Mouse (Mus musculus) kidney, postnatal 0 days (tissue): ENCODE results near the gene Tpcn1. TPM values are rescaled to one million over a fixed set of nuclear protein-coding genes. Genes with fewer than 3 reads are reported as not detected.
A peak's percentile ranks its signal among the peaks of the same experiment; 100 is the strongest.

Experiments used
- ATAC-seq: fragments of 200-750 bp; cut with Nextera tagmentation; replicated peaks from 2 replicates; pipeline ENCODE4 v1.8.0; 2017; ENCODE audit warnings: low read depth, moderate number of reproducible peaks, moderate TSS enrichment, moderate library complexity; ENCODE audit not compliant: low FRiP score
- DNase-seq: peaks from one replicate; pipeline ENCODE4 v3.0.0-alpha.2; 2016; ENCODE audit warnings: low spot score
- H3K27ac ChIP-seq: fragments of 300-500 bp; sonication (generic); 2 replicates; pipeline ENCODE4 v1.5.1; 2014; ENCODE audit warnings: mild to moderate bottlenecking
- H3K27me3 ChIP-seq: fragments of 300-500 bp; sonication (generic); 2 replicates; pipeline ENCODE4 v1.6.1; 2014; ENCODE audit warnings: low read length, mixed read lengths; ENCODE audit not compliant: insufficient read depth
- H3K36me3 ChIP-seq: fragments of 300-500 bp; sonication (generic); 2 replicates; pipeline ENCODE4 v1.6.1; 2014; ENCODE audit warnings: low read length, mixed read lengths; ENCODE audit not compliant: insufficient read depth
- H3K4me1 ChIP-seq: fragments of 300-500 bp; sonication (generic); replicated peaks from 2 replicates; pipeline ENCODE4 v1.6.1; 2014; ENCODE audit warnings: antibody characterized with exemption, low read length, mixed read lengths; ENCODE audit not compliant: insufficient read depth
- H3K4me2 ChIP-seq: fragments of 300-500 bp; sonication (generic); 2 replicates; pipeline ENCODE4 v1.6.1; 2014; ENCODE audit warnings: mild to moderate bottlenecking, low read length, moderate library complexity, mixed read lengths
- H3K4me3 ChIP-seq: fragments of 300-500 bp; sonication (generic); replicated peaks from 2 replicates; pipeline ENCODE4 v1.5.1; 2014; ENCODE audit warnings: low read depth, low read length
- H3K9ac ChIP-seq: fragments of 300-500 bp; sonication (generic); 2 replicates; pipeline ENCODE4 v1.6.1; 2014; ENCODE audit warnings: low read depth, low read length
- H3K9me3 ChIP-seq: fragments of 300-500 bp; sonication (generic); replicated peaks from 2 replicates; pipeline ENCODE4 v1.6.1; 2016; ENCODE audit warnings: low read length, inconsistent platforms, mixed read lengths
- CTCF ChIP-seq: IDR thresholded peaks from 2 replicates; pipeline ENCODE4 v1.5.1; 2016; ENCODE audit warnings: antibody characterized with exemption, low read depth, mild to moderate bottlenecking, moderate library complexity
- WGBS: fragments of 180-500 bp; shearing (Covaris S2); extraction: QIAGEN DNeasy Blood & Tissue Kit; methylation state at CpG from one replicate; pipeline ENCODE4 v1.1.7; 2014; 5-methylcytosine and 5-hydroxymethylcytosine counted together
- polyA plus RNA-seq: library from polyadenylated mRNA; unstranded; fragments of >200 nt; fragmentation: Nextera tagmentation; extraction: Ambion mirVana; gene quantifications from 2 replicates; pipeline ENCODE4 v1.2.1, GENCODE M21; 2015

The Tpcn1 gene
- polyA plus RNA-seq, 1 experiment from 2014 or later: 35.4 TPM

- Histone ChIP-seq H3K36me3 (0 out of 2 replicates have a peak, but pooled peaks cover under 1% of the 10 kb centered on the region), H3K9ac (no peak overlapping the region), H3K4me2 (no peak overlapping the region), H3K9me3 (no peaks in the 10 kb centered on the region), H3K27ac (no peak overlapping the region), H3K27me3 (no peaks in the 10 kb centered on the region), H3K4me3 (no peak overlapping the region), H3K4me1 (no peaks in the 10 kb centered on the region)
- DNase-seq (no peak), ATAC-seq (no peak)
- 88% methylated on average over 6 of the region's 6 CpGs for WGBS
- no peak for TF ChIP-seq CTCF
Observed at GRCm38 (mm10) chr5:120493440-120493839, 95.0 kb downstream of the Tpcn1 start.

DNA sequence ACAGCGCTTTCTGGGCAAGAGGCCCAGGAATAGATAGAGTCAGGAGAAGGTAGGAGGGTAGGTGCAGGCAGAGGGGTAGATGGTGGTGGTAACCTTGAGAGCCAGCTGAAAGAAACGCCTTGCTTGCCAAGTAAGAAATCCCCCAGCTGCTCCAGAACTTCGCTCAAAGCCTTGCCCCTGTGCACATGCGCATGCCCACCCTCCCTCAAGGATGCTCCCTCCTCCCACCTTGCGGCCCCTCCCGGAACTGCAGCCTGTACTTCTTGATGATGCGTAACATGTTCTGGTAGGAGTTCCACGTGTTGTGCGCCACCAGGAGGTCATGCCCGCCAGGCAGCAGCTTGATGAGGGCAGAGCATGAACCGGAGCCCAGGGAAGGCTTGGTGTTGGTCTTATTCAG lies 96.0 kb downstream of the Tpcn1 start:
- peaks cover 5% of the 10 kb centered on the region; the same call in 1 of the 2 replicates for H3K36me3 ChIP-seq
- 69% methylated on average over 11 of the region's 11 CpGs for WGBS
- no peaks in the 10 kb centered on the region for H3K27me3 ChIP-seq
- H3K4me2 ChIP-seq: no peak overlapping the region
- no peaks in the 10 kb centered on the region for H3K4me1 ChIP-seq
- peak; percentile 73 for TF ChIP-seq CTCF
- no peak overlapping the region for H3K27ac ChIP-seq
- DNase-seq (peak; percentile 41), ATAC-seq (no peak)
- H3K9ac ChIP-seq: no peak overlapping the region
- H3K4me3 ChIP-seq: no peak overlapping the region
- H3K9me3 ChIP-seq: no peaks in the 10 kb centered on the region

GRCm38 (mm10) chr5:120490679-120491192 lies 97.7 kb downstream of the Tpcn1 start:
- ATAC-seq (no peak), DNase-seq (no peak)
- H3K9me3 ChIP-seq: no peaks in the 10 kb centered on the region
- H3K27me3 ChIP-seq: no peaks in the 10 kb centered on the region
- 83% methylated on average over 8 of the region's 8 CpGs for WGBS
- H3K9ac ChIP-seq: no peak overlapping the region
- TF ChIP-seq CTCF: no peak
- H3K4me1 ChIP-seq: no peaks in the 10 kb centered on the region
- peaks cover 15% of the 10 kb centered on the region for H3K36me3 ChIP-seq
- H3K4me2 ChIP-seq: no peak overlapping the region
- H3K27ac ChIP-seq: no peak overlapping the region
- H3K4me3 ChIP-seq: no peak overlapping the region

GRCm38 (mm10) chr5:120487844-120488243 lies 100.6 kb downstream of the Tpcn1 start:
- Histone ChIP-seq H3K27ac (no peak overlapping the region), H3K9me3 (no peaks in the 10 kb centered on the region), H3K27me3 (no peaks in the 10 kb centered on the region), H3K4me1 (no peaks in the 10 kb centered on the region), H3K36me3 (peaks cover 21% of the 10 kb centered on the region), H3K4me3 (no peak overlapping the region), H3K4me2 (no peak overlapping the region), H3K9ac (no peak overlapping the region)
- ATAC-seq (no peak), DNase-seq (no peak)
- WGBS: 86% methylated on average over 8 of the region's 8 CpGs
- no peak for TF ChIP-seq CTCF

Other genes starting within 250 kb of the Tpcn1 start
- not detected in 2 replicates for gene Lhx5, start 157.0 kb downstream of the Tpcn1 start, polyA plus RNA-seq
- 12.0 and 13.3 TPM in 2 replicates for gene Sdsl, start 115.9 kb downstream of the Tpcn1 start, polyA plus RNA-seq
- not detected in 2 replicates for gene Sds, start 112.1 kb downstream of the Tpcn1 start, polyA plus RNA-seq
- gene Plbd2, start 85.0 kb downstream of the Tpcn1 start, polyA plus RNA-seq: 73.7 and 78.2 TPM in 2 replicates
- 9.5 and 9.8 TPM in 2 replicates for gene Slc8b1, start 77.5 kb downstream of the Tpcn1 start, polyA plus RNA-seq
- gene Iqcd, start 343 bp upstream of the Tpcn1 start, polyA plus RNA-seq: 1.1 and 1.4 TPM in 2 replicates
- gene Rita1, start 23.9 kb upstream of the Tpcn1 start, polyA plus RNA-seq: 14.3 and 16.3 TPM in 2 replicates
- 34.8 and 38.6 TPM in 2 replicates for gene Ddx54, start 24.1 kb upstream of the Tpcn1 start, polyA plus RNA-seq
- not detected in 2 replicates for gene Cfap73, start 45.6 kb upstream of the Tpcn1 start, polyA plus RNA-seq
- 0.36 and 0.39 TPM in 2 replicates for gene Rasal1, start 60.1 kb upstream of the Tpcn1 start, polyA plus RNA-seq
- gene Dtx1, start 123.3 kb upstream of the Tpcn1 start, polyA plus RNA-seq: 3.6 and 5.5 TPM in 2 replicates
- gene Oas2, start 161.2 kb upstream of the Tpcn1 start, polyA plus RNA-seq: 0.64 and 0.87 TPM in 2 replicates
- 0.13 and 0.21 TPM in 2 replicates for gene Oas3, start 189.0 kb upstream of the Tpcn1 start, polyA plus RNA-seq
- gene Oas1e, start 206.9 kb upstream of the Tpcn1 start, polyA plus RNA-seq: not detected in 2 replicates
- gene Oas1c, start 223.8 kb upstream of the Tpcn1 start, polyA plus RNA-seq: 1.1 and 1.2 TPM in 2 replicates